Mouse (Mus musculus): Measurements from ENCODE around the gene Fstl1. TPM values are rescaled to one million over a fixed set of nuclear protein-coding genes. Genes with fewer than 3 reads are reported as not detected.

Gene Fstl1
- 28.2 and 31.4 TPM in 2 replicates for polyA plus RNA-seq (2011; ENCODE audit: insufficient read depth, insufficient read length, low replicate concordance, missing spikeins)

- H3K4me1 ChIP-seq (ENCODE audit: control insufficient read depth, insufficient read depth, low read length): no peaks in the 10 kb centered on the region; the same call in 1 of the 2 replicates
- whole genome bisulfite sequencing: 3% methylated on average over 49 of the region's 52 CpGs
- peak within 1 kb of the TSS; percentile 53; the same call in 1 of the 2 replicates for H3K27ac ChIP-seq (ENCODE audit: control insufficient read depth, insufficient read depth, low read depth, low read length, poor library complexity)
- peak within 1 kb of the TSS; percentile 24 for H3K4me3 ChIP-seq (replicated peaks; ENCODE audit: control insufficient read depth, low read depth, low read length)
- no peak for TF ChIP-seq POLR2A (IDR thresholded peaks at IDR 0.05; ENCODE audit: borderline replicate concordance, control insufficient read depth, low read depth, low read length)
- TF ChIP-seq CTCF (IDR thresholded peaks at IDR 0.05; ENCODE audit: control insufficient read depth, insufficient read depth, low read length): no peak
These were observed at the start of gene Fstl1 for GRCm38 (mm10) chr16:37776860-37777651. Gene Fstl1, plus strand, starts transcription at chr16:37776873.

GRCm38 (mm10) chr16:37728674-37729073 lies 48.0 kb upstream of the Fstl1 start:
- WGBS: 78% methylated on average over 1 of the region's 1 CpGs
- TF ChIP-seq POLR2A (IDR thresholded peaks at IDR 0.05; ENCODE audit: borderline replicate concordance, control insufficient read depth, low read depth, low read length): no peak
- TF ChIP-seq CTCF (IDR thresholded peaks at IDR 0.05; ENCODE audit: control insufficient read depth, insufficient read depth, low read length): no peak
- no peaks in the 10 kb centered on the region; the same call in 1 of the 2 replicates for H3K4me1 ChIP-seq (ENCODE audit: control insufficient read depth, insufficient read depth, low read length)
- H3K4me3 ChIP-seq (replicated peaks; ENCODE audit: control insufficient read depth, low read depth, low read length): no peak overlapping the region
- no peak overlapping the region for H3K27ac ChIP-seq (ENCODE audit: control insufficient read depth, insufficient read depth, low read depth, low read length, poor library complexity)

- no peak overlapping the region for H3K4me3 ChIP-seq (replicated peaks; ENCODE audit: control insufficient read depth, low read depth, low read length)
- no peak for TF ChIP-seq POLR2A (IDR thresholded peaks at IDR 0.05; ENCODE audit: borderline replicate concordance, control insufficient read depth, low read depth, low read length)
- TF ChIP-seq CTCF (IDR thresholded peaks at IDR 0.05; ENCODE audit: control insufficient read depth, insufficient read depth, low read length): no peak
- 67% methylated on average over 9 of the region's 9 CpGs for WGBS
- no peak overlapping the region for H3K27ac ChIP-seq (ENCODE audit: control insufficient read depth, insufficient read depth, low read depth, low read length, poor library complexity)
- H3K4me1 ChIP-seq (ENCODE audit: control insufficient read depth, insufficient read depth, low read length): no peaks in the 10 kb centered on the region; the same call in 1 of the 2 replicates
These were observed 47.1 kb upstream of the Fstl1 start for GRCm38 (mm10) chr16:37729381-37730150.

- Histone ChIP-seq H3K27ac (ENCODE audit: control insufficient read depth, insufficient read depth, low read depth, low read length, poor library complexity) (no peak overlapping the region), H3K4me3 (replicated peaks; ENCODE audit: control insufficient read depth, low read depth, low read length) (no peak overlapping the region), H3K4me1 (ENCODE audit: control insufficient read depth, insufficient read depth, low read length) (no peaks in the 10 kb centered on the region; the same call in 1 of the 2 replicates)
- 83% methylated on average over 8 of the region's 8 CpGs for WGBS
- TF ChIP-seq POLR2A (IDR thresholded peaks at IDR 0.05; ENCODE audit: borderline replicate concordance, control insufficient read depth, low read depth, low read length) (no peak), CTCF (IDR thresholded peaks at IDR 0.05; ENCODE audit: control insufficient read depth, insufficient read depth, low read length) (no peak)
These were observed 46.3 kb upstream of the Fstl1 start for GRCm38 (mm10) chr16:37730293-37730835.

GRCm38 (mm10) chr16:37731431-37731830 lies 45.2 kb upstream of the Fstl1 start:
- TF ChIP-seq CTCF (IDR thresholded peaks at IDR 0.05; ENCODE audit: control insufficient read depth, insufficient read depth, low read length): no peak
- no peak for TF ChIP-seq POLR2A (IDR thresholded peaks at IDR 0.05; ENCODE audit: borderline replicate concordance, control insufficient read depth, low read depth, low read length)
- 11% methylated on average over 4 of the region's 4 CpGs for WGBS
- Histone ChIP-seq H3K4me1 (ENCODE audit: control insufficient read depth, insufficient read depth, low read length) (no peaks in the 10 kb centered on the region; the same call in 1 of the 2 replicates), H3K4me3 (replicated peaks; ENCODE audit: control insufficient read depth, low read depth, low read length) (no peak overlapping the region), H3K27ac (ENCODE audit: control insufficient read depth, insufficient read depth, low read depth, low read length, poor library complexity) (no peak overlapping the region)

GRCm38 (mm10) chr16:37732023-37732761 lies 44.5 kb upstream of the Fstl1 start:
- WGBS: 56% methylated on average over 7 of the region's 7 CpGs

GRCm38 (mm10) chr16:37740076-37740475 lies 36.6 kb upstream of the Fstl1 start:
- WGBS: 74% methylated on average over 2 of the region's 2 CpGs
- TF ChIP-seq POLR2A (IDR thresholded peaks at IDR 0.05; ENCODE audit: borderline replicate concordance, control insufficient read depth, low read depth, low read length) (no peak), CTCF (IDR thresholded peaks at IDR 0.05; ENCODE audit: control insufficient read depth, insufficient read depth, low read length) (no peak)

More at GRCm38 (mm10) chr16:37732023-37732761, 44.5 kb upstream of the Fstl1 start:
- Histone ChIP-seq H3K4me3 (replicated peaks; ENCODE audit: control insufficient read depth, low read depth, low read length) (no peak overlapping the region), H3K4me1 (ENCODE audit: control insufficient read depth, insufficient read depth, low read length) (no peaks in the 10 kb centered on the region; the same call in 1 of the 2 replicates), H3K27ac (ENCODE audit: control insufficient read depth, insufficient read depth, low read depth, low read length, poor library complexity) (no peak overlapping the region)
- TF ChIP-seq CTCF (IDR thresholded peaks at IDR 0.05; ENCODE audit: control insufficient read depth, insufficient read depth, low read length) (no peak), POLR2A (IDR thresholded peaks at IDR 0.05; ENCODE audit: borderline replicate concordance, control insufficient read depth, low read depth, low read length) (no peak)

More at GRCm38 (mm10) chr16:37740076-37740475, 36.6 kb upstream of the Fstl1 start:
- Histone ChIP-seq H3K27ac (ENCODE audit: control insufficient read depth, insufficient read depth, low read depth, low read length, poor library complexity) (no peak overlapping the region), H3K4me1 (ENCODE audit: control insufficient read depth, insufficient read depth, low read length) (no peaks in the 10 kb centered on the region), H3K4me3 (replicated peaks; ENCODE audit: control insufficient read depth, low read depth, low read length) (no peak overlapping the region)
